Mouse (Mus musculus): ENCODE measurements around the gene Tef.

DNA sequence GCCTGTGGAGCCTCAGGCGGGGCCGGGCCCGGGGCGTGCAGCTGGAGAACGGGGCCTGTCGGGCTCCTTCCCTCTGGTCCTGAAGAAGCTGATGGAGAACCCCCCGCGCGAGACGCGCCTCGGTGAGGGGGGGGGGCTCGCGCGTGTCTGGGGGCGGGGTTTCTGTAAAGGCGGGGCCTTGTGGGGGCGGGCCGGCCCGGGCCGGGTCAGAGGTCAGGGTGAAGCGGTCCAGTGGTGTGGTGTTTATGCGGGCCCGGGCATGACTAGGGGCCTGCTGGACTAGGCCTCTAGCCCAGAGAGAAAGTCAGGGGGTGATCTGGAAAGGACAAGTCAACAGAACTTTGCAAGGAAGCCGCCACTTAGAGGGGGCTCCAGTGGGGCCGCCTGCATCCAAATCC lies 9.4 kb downstream of the Tef start:
- TF ChIP-seq CTCF (IDR thresholded peaks at IDR 0.05; ENCODE audit: insufficient read depth, low read length) (no peak), POLR2A (IDR thresholded peaks at IDR 0.05; ENCODE audit: borderline replicate concordance, extremely low read depth, low read depth, low read length) (no peak)

Measured in lung, adult 2 months (tissue).